Mouse (Mus musculus) megakaryocyte, embryonic 14.5 days (primary cell): ENCODE measurements around the gene Gprc5a. TPM values are rescaled to one million over a fixed set of nuclear protein-coding genes. Genes with fewer than 3 reads are reported as not detected.
A peak's percentile ranks its signal among the peaks of the same experiment; 100 is the strongest.

Source experiments
- H3K27me3 ChIP-seq: replicated peaks from 2 replicates; pipeline ENCODE3; 2012; ENCODE audit warnings: inconsistent platforms
- H3K36me3 ChIP-seq: replicated peaks from 2 replicates; pipeline ENCODE3; 2012; ENCODE audit warnings: low read length, inconsistent platforms, mixed read lengths
- H3K4me1 ChIP-seq: 2 replicates; pipeline ENCODE4 v1.6.1; 2012; ENCODE audit warnings: inconsistent platforms
- H3K4me3 ChIP-seq: replicated peaks from 2 replicates; pipeline ENCODE3; 2012; ENCODE audit warnings: moderate library complexity, mild to moderate bottlenecking, inconsistent platforms
- H3K9me3 ChIP-seq: 2 replicates; pipeline ENCODE4 v1.6.1; 2012; ENCODE audit warnings: inconsistent platforms
- FLI1 ChIP-seq: IDR thresholded peaks from 2 replicates; pipeline ENCODE4 v1.6.1; 2012; ENCODE audit warnings: low read length, inconsistent platforms, mixed read lengths
- GATA1 ChIP-seq: IDR thresholded peaks from 3 replicates; pipeline ENCODE4 v1.6.1; 2012; ENCODE audit warnings: mixed read lengths, low read length, inconsistent platforms, borderline replicate concordance
- polyA plus RNA-seq: library from polyadenylated mRNA; stranded (reverse); fragments of >175 nt; gene quantifications from 2 replicates; pipeline ENCODE4 v1.2.3, GENCODE M21; 2012; ENCODE audit warnings: low replicate concordance; ENCODE audit not compliant: insufficient read depth

Gene Gprc5a
- polyA plus RNA-seq, 1 experiment: not detected

DNA sequence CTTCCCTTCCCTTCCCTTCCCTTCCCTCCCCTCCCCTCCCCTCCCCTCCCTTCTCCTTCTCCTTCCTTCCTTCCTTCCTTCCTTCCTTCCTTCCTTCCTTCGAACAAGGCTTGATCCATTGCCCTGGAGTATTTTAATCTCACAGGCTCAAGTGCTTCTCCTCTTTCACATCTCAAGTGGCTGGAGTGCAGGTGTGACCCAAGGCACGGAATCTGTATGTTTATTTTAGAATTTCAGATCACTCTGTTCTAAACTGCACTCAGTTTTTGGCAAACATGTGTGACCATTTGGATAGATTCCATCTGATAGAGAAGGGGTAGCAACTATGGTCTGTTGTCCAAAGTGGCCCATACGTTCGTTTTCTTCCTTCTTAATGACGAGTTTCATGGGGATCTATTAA lies 2.8 kb downstream of the Gprc5a start:
- Histone ChIP-seq H3K27me3 (peaks cover 53% of the 10 kb centered on the region), H3K4me1 (peaks cover 14% of the 10 kb centered on the region), H3K4me3 (no peak overlapping the region), H3K36me3 (no peaks in the 10 kb centered on the region), H3K9me3 (no peaks in the 10 kb centered on the region)
- TF ChIP-seq GATA1: no peak
- no peak for TF ChIP-seq FLI1

DNA sequence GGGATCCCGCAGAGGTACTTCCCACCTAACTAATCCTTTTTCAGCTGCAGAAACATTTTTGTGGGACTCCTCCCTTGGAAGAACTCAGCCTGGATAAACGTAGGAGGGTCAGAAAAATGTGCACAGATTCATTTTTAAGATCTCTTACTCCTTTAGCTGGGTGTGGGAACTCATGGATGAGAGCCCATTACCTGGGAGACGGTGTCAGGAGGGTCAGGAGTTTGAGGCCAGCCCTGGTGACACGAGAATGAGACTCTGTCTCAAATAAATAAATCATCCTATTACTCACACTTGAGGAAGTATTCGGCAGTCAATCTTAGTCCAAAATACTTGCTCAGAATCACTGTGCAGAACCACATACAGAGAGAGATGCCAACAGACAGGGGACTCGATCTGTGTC lies 4.4 kb downstream of the Gprc5a start:
- no peak overlapping the region for H3K4me3 ChIP-seq
- peaks cover 47% of the 10 kb centered on the region for H3K27me3 ChIP-seq
- peaks cover 25% of the 10 kb centered on the region for H3K4me1 ChIP-seq
- H3K36me3 ChIP-seq: no peaks in the 10 kb centered on the region
- TF ChIP-seq GATA1 (no peak), FLI1 (no peak)
- H3K9me3 ChIP-seq: no peaks in the 10 kb centered on the region

DNA sequence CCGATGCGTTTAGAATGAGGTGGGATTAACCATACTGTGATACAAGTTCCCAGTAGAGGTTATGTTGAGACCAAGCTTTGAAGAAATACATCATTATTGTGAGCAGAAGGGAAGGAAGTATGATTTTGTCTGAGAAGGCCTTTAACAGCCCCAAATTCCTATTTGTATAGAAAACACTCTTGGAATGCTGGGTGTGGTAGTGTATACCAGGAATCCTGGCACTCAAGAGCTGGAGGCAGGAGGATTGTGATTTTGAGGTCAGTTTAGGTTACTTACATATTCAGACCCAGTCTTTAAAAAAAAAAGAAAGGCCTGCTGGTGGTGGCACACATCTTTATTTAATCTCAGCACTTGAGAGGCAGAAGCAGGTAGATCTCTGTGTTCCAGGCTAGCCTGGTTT lies 4.9 kb downstream of the Gprc5a start:
- H3K4me3 ChIP-seq: no peak overlapping the region
- H3K9me3 ChIP-seq: no peaks in the 10 kb centered on the region
- no peaks in the 10 kb centered on the region for H3K36me3 ChIP-seq
- peaks cover 42% of the 10 kb centered on the region for H3K27me3 ChIP-seq
- no peak for TF ChIP-seq FLI1
- TF ChIP-seq GATA1: no peak
- peaks cover 25% of the 10 kb centered on the region for H3K4me1 ChIP-seq

DNA sequence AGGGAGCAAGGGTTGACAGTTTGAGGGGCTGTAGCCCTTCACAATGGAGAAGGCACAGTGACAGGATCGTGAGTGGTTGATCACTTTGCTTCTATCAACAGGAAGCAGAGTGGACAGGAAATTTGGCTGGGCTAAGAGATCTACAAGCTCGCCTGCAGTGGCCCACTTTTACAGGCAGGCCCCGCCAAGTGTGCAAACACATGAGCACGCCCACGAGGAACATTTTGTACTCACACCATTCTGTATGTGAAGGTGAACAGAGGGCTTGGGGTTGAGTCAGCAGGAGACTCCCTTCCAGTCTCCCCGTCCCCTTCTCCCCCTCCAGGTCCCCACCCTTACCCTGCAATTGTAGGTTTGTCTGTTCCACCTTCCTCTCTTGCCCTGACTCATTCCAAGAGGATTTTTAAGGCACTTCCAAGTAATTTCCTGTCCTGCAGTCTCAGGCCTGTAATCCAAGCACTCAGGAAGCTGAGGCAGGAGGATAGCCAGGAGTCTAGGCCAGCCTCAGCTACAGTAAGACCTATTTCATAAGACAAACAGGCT lies 9.0 kb downstream of the Gprc5a start:
- H3K4me1 ChIP-seq: peaks cover 15% of the 10 kb centered on the region
- peaks cover 22% of the 10 kb centered on the region for H3K27me3 ChIP-seq
- no peak for TF ChIP-seq GATA1
- peaks cover 8% of the 10 kb centered on the region; the same call in 1 of the 2 replicates for H3K9me3 ChIP-seq
- no peaks in the 10 kb centered on the region for H3K36me3 ChIP-seq
- peak overlapping the region; percentile 17 for H3K4me3 ChIP-seq

DNA sequence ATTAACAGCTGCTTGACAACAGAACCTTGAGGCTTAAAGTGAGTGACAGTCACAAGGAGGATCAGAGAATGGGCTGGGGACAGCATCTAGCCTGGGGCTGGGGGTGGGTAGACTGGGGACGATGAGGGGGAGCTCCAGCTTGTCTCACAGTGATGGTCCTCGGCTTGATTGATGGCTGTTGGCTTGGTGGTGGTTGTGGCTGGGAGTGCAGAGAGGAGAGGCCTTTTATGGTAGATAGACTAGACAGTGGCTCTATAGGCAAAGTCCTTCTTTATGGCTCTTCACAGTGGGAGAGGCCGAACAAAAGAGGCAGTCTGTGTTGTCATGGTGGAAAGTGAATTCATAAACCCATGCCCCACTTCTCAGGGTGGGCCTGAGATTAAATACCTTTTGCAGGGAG lies 10.8 kb downstream of the Gprc5a start:
- Histone ChIP-seq H3K9me3 (peaks cover 8% of the 10 kb centered on the region; the same call in 1 of the 2 replicates), H3K4me1 (peaks cover 15% of the 10 kb centered on the region), H3K36me3 (no peaks in the 10 kb centered on the region), H3K4me3 (no peak overlapping the region), H3K27me3 (peaks cover 21% of the 10 kb centered on the region)
- no peak for TF ChIP-seq FLI1
- TF ChIP-seq GATA1: no peak

DNA sequence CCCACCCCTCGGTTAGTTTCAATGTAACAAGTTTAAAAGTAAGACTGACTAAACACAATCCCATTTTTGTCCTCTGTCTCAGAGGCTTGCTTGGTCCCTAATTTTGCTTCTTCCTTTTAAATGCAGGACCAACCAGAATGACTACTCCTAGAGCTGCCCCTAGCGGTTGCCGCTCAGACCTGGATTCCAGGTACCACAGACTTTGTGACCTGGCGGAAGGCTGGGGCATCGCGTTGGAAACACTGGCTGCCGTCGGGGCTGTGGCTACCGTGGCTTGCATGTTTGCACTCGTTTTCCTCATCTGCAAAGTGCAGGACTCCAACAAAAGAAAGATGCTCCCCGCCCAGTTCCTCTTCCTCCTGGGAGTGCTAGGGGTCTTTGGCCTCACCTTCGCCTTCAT lies 13.0 kb downstream of the Gprc5a start:
- H3K4me3 ChIP-seq: no peak overlapping the region
- H3K27me3 ChIP-seq: peaks cover 19% of the 10 kb centered on the region
- TF ChIP-seq GATA1 (no peak), FLI1 (no peak)
- H3K4me1 ChIP-seq: peaks cover 15% of the 10 kb centered on the region
- peaks cover 8% of the 10 kb centered on the region; the same call in 1 of the 2 replicates for H3K9me3 ChIP-seq
- H3K36me3 ChIP-seq: no peaks in the 10 kb centered on the region

DNA sequence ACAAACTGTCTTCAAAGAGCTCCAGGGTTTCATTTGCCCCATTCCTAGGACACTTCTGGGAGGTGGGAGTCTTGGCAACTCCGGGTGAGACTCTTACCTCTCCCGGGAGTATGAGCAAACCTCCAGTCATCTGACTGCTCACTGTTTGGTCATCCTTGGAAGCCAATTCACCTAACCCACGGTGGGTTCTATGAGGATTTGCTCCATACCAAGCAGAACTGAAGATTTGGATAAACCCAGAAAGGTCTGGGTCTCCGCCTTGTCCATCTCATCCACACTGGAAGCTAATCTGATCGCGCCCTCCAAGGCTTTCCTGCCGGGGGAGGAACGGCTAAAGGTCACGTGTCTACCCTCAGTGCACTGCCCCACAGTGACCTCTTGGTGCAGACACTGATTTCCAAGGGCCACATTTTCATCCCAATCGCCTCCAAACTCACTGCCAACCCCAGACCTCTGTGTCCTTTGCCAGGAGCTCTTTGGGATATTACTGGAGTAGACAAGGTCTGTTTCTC lies 18.6 kb downstream of the Gprc5a start:
- Histone ChIP-seq H3K9me3 (0 out of 2 replicates have a peak, but pooled peaks cover 2% of the 10 kb centered on the region), H3K27me3 (peaks cover 20% of the 10 kb centered on the region), H3K4me1 (peaks cover 9% of the 10 kb centered on the region), H3K4me3 (no peak overlapping the region), H3K36me3 (no peaks in the 10 kb centered on the region)
- no peak for TF ChIP-seq GATA1
- no peak for TF ChIP-seq FLI1

DNA sequence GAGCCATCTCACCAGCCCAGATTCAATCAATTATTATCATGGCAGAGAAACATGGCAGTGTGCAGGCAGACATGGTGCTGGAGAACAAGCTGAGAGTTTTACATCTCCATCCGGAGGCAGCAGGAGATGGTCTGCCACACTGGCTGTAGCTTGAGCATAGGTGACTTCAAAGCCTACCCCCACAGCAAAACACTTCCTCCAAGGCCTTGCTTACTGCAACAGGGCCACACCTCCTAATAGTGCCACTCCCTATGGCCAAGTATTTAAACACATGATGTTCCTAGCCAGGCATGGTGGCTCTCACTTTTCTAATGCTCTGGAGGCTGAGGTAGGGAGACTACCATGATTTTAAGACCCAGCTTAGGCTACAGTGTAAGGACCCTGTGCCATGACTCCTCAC lies 20.3 kb downstream of the Gprc5a start:
- Histone ChIP-seq H3K36me3 (no peaks in the 10 kb centered on the region), H3K9me3 (no peaks in the 10 kb centered on the region), H3K4me1 (peaks cover 9% of the 10 kb centered on the region), H3K27me3 (peaks cover 20% of the 10 kb centered on the region), H3K4me3 (no peak overlapping the region)
- TF ChIP-seq GATA1: no peak
- no peak for TF ChIP-seq FLI1

GRCm38 (mm10) chr6:135087721-135088451 lies 22.4 kb downstream of the Gprc5a start:
- H3K36me3 ChIP-seq: no peaks in the 10 kb centered on the region
- peak overlapping the region; percentile 86 for H3K4me3 ChIP-seq
- peaks cover 23% of the 10 kb centered on the region for H3K27me3 ChIP-seq
- H3K9me3 ChIP-seq: no peaks in the 10 kb centered on the region
- TF ChIP-seq FLI1 (no peak), GATA1 (no peak)
- H3K4me1 ChIP-seq: peaks cover 9% of the 10 kb centered on the region

GRCm38 (mm10) chr6:135089786-135090185 lies 24.3 kb downstream of the Gprc5a start:
- Histone ChIP-seq H3K4me1 (peaks cover 9% of the 10 kb centered on the region), H3K27me3 (peaks cover 23% of the 10 kb centered on the region), H3K36me3 (no peaks in the 10 kb centered on the region), H3K9me3 (no peaks in the 10 kb centered on the region), H3K4me3 (no peak overlapping the region)
- TF ChIP-seq FLI1 (no peak), GATA1 (no peak)
